Mouse (Mus musculus): ENCODE data around the gene Atad2b.
"Not testable (repeated sequence)": the region's sequence is repeated elsewhere in the genome, so short reads cannot be mapped to it uniquely, and the experiment has no call there.

Atad2b gene

DNA sequence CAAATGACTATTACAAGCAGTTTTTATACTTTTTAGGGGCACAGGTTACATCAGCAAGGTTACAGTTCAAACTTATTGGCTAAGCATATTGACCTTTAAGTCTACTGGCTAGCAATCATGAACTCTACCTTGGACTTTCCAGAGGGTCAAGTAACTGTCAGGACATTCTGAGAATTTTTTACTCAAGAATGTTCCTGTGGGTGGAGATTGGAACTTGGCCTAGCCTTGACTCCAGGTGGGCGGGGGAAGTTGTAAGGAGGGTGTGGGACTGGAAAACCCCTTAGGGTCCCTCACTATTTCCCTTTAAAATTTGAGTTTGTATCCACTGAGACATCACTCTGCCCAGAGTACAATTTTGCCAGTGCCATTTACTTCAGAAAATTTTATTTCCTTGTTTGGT, 6.7 kb upstream of the Atad2b start:
- peak; percentile 92 for DNase-seq (ENCODE audit: low read depth, low spot score)

DNA sequence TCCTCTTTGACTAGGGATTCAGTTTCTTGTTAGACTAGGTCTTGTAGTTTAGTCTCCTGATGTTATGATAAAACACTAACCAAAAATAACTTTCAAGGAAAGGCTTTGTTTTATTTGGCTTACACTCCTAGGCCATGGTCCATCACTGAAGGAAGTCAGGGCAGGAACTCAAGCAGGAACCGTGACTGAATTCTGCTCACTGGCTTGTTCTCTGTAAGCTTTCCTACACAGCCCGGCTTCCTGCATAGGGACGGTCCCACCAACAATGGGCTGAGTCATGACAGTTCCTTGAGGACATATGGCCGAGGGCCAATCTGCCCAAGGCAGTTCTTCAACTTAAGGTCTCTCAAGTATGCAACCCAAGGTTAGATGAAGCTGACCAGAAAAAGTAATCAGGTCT, 5.4 kb upstream of the Atad2b start:
- DNase-seq (ENCODE audit: low read depth, low spot score) = peak; percentile 76

DNA sequence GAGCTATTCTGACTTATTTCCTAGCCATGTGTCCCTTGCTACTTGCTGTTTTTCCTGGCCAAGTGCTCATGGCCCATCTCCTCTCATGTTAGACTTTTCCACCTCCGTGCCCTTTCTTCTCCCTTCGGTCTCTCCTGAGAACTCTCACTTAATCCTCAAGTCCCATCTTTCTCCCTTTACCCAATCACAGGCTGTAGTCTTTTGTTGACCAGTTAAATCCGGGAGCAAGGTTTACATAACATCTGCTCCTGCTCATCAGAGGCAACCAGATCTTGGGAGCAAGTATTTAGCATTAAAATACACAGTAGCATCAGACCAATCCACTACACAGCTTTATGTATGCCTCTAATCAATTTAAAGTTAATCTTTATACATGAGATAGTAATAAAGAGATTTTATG, 2.7 kb upstream of the Atad2b start:
- peak; percentile 85 for DNase-seq (ENCODE audit: low read depth, low spot score)

DNA sequence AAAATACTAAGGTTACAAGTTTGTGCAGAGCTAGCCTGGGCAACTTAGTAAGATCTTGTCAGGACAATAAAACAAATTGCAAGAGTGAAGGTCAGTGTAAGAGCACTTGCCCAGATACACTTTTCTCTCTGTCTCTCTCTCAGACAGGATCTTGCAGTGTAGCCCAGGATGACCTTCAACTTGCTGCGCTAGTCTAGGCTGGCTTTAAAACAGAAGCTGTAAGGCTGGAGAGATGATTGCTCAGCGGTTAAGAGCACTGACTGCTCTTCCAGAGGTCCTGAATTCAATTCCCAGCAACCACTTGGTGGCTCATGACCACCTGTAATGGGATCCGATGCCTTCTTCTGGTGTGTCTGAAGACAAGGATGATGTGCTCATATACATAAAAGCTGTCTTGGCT, 2.2 kb upstream of the Atad2b start:
- peak; percentile 83 for DNase-seq (ENCODE audit: low read depth, low spot score)

DNA sequence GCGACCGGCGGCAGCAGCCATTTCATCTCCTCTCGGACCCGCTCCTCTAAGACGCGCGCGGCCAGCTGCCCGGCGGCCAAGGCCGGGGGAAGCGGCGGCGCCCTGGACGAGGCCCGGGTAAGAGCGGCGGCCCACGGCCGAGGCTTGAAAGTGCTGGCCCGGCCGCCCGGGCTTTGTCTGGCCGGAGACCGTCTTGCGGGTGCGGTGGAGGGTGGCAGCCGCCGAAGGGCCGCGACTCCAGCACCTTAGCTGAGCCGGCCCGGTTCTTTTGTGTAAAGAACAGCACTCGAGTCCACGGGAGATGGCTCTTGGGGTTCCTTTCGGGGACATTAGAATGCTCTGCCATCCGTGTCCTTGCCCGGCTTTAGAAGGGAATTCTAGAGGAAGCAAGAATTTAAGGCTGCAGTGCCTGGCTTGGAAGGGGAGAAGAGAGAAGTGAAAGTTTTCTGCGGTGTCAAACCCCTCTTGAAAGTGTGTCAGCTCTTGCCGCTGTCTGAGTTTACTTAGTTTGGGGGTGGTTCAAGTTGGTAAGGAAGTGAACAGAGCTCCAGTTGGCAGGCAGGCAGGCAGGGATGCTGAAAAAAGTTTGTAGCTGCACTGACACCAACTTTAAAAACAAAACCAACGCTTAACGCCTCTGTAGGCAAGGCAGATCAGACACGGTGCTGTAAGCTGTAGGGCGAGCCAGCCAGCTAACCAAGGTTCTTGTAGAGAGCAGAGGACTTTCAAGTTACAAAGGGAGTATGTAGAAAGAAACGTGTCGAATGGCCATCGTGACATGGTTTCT, 845 bp downstream of the Atad2b start:
- DNase-seq (ENCODE audit: low read depth, low spot score) = peak; percentile 76

DNA sequence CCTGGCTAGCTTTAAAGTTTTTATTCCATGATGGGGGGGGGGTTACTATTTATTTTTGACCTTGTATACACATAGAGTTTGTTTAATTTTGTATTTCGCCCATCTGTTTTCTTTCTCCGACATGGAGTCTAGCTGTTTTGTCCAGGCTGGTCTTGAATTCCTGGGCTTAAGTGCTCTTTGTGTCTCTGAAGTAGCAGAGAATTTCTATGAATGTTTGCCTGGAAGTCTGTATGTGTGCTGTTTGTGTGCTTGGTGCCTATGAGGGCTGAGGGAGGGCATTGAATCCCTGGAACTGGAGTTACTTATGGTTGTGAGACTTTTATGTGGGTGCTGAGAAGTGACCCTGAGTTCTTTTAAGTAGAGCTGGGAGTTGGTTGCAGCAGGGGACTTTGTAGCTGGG, 11.0 kb downstream of the Atad2b start:
- DNase-seq (ENCODE audit: low read depth, low spot score) = no peak

DNA sequence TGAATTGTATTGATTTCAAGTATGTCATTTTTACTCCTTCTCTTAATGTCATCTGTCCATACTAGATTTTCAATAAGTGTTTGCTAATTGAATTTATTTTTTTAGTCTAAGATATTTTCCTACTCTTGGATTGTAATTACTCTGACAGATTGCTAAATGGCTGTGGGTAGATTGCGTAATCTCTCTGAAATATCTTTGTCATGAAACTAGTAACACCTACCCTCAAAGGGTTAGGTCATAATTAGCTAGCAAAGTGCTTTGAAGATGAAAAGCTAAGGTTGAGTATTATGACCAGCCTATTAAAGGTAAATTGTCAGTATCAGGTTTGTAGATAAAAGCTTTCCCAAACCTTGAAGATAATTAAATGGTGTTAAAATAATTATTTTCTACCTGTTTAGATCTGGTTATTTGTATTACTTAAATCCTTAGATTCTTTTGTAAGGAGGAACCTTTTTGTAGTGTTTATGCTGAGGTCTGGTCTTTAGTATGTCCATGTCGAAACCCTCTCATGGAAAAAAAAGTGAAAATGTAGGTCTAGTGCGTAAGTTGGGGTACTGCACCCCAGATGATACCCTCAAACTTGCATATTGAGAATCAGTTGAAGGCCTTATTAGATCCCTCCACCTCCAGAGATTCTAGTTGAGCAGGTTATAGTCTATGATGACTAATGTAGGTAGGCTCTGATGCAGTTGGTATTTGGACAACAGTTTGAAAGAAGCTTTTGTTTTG, 13.8 kb downstream of the Atad2b start:
- no peak for DNase-seq (ENCODE audit: low read depth, low spot score)

DNA sequence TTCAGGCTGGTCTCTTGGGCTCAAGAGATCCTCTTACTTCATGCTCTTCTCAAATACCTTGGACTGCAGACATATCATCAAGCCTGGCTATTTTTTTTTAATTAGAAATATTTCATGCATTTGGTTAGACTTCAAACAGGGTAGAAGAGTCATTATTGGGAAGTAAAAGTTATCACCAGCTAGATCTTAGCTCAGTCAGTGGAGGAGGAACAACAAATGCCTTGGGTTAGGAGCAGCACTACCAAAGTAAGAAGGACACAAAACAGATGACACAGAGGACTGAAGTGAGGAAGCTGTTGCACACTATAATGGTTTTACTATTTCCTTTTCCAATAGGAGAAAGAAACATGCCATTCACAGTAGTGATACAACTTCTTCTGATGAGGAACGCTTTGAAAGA, 35.1 kb downstream of the Atad2b start:
- no peak for DNase-seq (ENCODE audit: low read depth, low spot score)

DNA sequence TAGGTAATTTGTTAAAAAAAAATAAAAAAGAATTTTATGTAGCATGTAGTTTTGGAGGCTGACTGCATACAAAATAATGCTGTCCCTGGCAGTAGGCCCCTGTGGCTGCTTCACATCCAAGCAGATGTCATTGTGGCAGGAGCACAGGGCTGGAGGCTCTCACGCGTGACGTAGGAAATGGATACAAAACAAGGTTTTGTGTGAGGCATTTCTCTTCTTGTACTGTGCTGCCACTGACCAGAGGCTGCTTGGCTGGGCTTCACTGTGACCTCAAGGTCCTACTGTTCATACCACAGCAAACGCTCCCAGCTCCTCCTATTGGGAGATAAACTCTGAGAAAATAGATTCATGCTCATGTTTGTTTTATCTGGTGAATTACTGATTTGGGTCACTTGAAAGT, 36.0 kb downstream of the Atad2b start:
- no peak for DNase-seq (ENCODE audit: low read depth, low spot score)

DNA sequence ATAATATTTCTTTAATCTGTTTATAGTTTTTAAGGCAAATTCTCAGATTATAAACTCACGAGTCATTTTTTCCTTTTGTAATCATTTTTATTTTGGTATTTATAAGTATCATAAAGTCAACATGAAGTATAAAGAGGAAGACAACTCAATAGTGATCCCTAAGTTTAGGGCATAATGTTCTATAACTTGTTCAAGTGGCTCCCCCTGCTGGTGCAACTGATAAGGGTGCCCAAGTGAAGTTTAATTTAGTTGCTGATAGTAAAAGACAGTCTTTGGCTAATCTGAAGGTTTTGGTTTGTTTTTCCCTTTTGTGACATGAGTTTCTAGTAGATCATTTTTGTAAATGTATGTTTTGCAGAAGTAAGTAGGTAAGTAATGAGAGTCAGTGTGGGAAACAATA, 55.8 kb downstream of the Atad2b start:
- DNase-seq (ENCODE audit: low read depth, low spot score) = peak; percentile 64

DNA sequence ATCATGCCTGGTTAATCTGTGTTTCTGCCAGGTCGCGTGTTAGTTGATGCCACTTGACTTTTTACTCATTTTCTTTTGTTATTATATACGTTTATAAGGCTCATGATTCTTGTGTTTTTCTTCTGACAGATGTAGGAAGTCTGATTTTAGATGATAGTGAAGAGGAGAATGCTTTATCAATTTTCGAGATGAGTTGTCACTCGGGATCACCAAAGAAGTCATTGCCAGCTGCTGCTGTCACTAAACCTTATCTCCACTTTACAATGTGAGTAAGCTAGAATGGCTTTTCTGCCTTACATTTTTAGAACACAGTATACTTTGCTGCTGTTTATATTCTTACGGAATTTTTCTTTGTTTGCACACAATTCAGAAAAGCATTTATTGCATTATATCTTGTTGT, 61.2 kb downstream of the Atad2b start:
- DNase-seq (ENCODE audit: low read depth, low spot score) = no peak

DNA sequence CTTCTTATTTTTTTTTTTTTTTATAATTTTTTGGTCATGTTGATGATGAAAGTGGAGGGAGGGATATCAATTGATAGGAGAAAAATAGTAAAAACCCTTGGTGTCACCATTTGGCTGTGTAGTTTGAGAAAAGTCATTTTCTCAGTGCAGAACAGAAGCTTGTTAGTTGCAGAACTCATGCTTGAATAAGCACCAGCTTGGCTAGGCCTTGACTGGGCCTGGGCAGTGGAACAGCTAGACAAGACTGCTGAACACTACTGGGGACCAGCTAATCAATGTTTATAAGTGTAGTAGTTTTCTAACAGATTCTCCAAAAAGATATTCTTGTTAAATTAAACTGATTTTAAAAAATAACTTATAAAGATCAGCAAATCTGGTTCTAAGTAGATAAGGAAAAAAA, 79.8 kb downstream of the Atad2b start:
- DNase-seq (ENCODE audit: low read depth, low spot score) = no peak

DNA sequence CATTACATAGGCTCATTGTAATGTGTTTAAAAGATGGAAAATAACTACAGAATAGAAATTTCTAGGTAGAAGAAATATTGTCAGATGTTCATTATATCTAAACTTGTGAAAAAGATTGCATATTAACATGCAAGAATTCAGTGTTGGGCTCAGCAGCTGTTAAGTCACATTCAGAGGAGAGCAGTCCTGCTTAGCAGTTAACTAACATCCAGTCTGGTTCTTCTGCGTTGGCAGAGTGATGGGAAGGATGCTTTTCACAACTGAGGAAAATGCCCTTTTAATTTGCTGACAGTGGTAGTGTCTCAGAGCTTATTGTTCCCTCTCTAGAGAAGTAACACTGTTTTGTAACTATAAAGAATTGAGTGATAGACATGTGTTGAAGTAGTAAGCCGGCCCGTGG, 88.2 kb downstream of the Atad2b start:
- no peak for DNase-seq (ENCODE audit: low read depth, low spot score)

DNA sequence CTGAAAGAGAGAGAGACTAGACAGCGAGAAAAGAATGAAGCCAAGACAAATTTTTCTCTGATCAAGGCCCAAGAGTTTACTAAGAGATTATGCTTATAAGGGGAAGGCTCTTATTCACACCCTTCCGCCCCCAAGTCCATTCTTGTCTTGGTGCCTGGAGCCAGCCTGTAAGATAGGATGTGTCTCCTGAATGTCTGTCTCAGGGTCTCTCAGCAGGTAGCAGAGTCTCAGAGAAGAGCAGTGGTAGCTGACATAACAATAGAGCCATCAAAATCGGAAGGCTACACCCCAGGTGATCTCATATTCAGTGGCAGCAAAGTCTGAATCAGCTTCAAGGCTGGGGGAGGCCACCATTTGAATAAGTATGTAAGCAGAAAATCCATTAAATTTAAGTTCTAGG, 88.6 kb downstream of the Atad2b start:
- DNase-seq (ENCODE audit: low read depth, low spot score) = peak; percentile 95

DNA sequence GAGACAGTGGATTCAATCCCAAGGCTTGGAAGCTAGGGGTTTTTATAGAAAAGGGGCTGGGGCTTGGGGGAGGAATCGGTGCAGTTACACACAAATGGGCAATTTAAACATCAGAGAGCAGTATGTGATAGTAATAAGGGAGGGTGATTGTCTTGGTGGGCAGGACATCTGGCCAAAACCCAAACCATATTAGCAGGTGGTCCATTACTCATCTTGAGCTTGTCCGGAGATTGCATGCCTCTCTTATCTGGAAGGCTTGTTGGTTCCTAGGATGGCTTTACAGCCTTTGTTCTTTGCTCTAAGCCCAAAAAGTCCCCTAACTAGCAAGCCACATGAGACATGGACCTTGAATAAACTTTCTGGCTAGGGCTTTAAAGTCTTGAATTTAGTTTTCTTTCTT, 91.5 kb downstream of the Atad2b start:
- DNase-seq (ENCODE audit: low read depth, low spot score) = not testable (repeated sequence)

DNA sequence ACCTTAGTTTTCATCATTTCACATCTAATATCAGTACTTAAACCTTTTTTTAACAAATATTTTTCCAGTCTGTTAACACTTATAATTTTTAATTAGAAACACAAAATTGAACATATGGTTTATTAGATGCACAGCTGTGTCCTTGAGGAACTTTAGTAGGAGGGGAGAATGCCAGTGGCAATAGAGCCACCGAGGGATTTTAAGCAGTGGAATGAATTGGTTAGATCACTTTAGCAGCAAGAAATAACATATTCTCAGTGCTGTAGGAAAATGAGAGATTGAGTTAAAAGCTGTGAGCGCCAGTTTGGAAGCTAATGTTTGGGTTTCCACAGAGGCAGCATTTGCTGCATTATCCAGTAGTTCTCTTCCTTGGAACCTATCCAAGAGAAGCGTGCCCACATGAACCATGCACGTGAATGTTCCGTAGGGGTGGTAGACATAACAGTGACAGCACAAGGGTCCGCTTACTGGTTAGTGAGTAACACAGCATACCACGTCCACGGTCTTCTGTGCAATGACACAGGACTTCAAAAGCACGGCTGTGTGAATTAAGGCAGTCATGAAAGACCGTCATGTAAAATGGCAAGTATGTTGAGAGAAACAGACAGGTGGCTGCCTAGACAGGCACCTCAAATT, 108.2 kb downstream of the Atad2b start:
- no peak for DNase-seq (ENCODE audit: low read depth, low spot score)

DNA sequence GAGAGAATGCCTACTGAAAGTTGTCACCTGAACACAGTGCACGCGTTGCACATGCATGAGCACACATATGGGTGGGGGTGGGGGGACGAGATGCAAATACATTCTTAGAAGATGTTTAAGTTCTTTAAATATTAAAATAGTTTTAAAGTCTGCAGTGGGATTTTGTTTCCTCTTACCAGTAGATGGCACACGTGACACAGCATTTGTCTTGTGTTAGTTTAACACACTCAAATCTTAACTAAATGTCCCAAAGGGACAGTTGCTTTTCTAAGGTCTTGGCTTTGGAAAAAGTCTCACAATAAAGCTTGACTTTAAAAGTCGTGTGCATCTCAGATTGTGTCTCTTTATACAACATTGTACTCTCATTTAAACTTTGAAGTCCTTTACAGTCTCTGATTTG, 111.9 kb downstream of the Atad2b start:
- DNase-seq (ENCODE audit: low read depth, low spot score) = no peak

DNA sequence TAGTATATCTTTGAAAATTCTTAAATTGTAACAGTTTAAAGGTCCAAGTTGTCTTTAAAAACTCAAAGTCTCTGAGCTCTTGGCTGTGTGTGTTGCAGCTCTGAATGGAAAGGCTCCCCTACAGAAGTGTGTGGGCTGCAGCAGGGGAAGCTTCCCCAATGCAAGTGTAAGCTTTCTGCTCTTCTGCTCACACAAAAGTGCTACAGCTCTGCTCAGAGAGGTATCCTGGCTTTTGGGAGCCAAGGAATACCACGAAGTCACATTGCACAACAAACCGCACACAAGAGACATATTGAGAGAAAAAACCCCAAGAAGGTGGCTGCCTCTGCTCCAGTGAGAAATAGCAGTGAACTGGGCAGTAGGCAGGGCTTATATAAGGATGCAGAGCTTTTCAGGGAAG, 120.9 kb downstream of the Atad2b start:
- no peak for DNase-seq (ENCODE audit: low read depth, low spot score)

DNA sequence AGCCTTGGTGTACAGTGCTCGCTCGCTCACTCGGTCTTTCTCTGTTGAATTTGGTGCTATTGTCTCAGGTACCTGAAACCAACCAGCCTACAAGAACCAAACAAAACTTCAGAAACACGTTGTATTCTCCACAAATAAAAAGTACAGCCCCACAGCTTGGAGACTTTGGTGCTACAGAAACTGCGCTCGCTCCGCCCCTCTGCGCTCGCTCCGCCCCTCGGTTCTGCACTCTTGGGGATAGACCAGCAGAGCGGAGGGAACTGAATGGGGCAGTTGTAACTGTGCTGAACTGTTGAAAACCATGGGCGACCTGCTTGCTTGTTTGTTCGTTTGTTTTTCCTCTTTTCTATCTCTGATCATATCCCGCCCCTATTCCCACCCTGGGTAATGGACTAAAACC, 127.0 kb downstream of the Atad2b start:
- peak; percentile 57 for DNase-seq (ENCODE audit: low read depth, low spot score)

DNA sequence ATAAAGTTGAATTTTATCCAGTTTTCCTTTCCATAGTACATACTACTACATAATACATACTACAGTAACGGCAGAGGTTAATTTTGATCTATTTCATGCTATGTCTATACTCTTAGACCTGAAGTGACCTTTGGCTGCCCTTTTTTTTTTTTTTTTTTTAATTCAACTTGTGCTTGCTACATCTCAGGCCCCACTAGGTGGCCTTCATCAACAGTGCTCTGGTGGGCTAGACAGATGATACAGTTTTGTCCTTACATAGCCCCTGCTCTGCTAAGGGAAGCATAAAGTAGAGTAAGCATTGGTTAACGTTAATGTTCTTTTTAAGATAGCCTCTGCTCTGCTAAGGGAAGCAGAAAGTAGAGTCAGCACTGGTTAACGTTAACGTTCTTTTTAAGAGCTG, 131.0 kb downstream of the Atad2b start:
- DNase-seq (ENCODE audit: low read depth, low spot score) = no peak

DNA sequence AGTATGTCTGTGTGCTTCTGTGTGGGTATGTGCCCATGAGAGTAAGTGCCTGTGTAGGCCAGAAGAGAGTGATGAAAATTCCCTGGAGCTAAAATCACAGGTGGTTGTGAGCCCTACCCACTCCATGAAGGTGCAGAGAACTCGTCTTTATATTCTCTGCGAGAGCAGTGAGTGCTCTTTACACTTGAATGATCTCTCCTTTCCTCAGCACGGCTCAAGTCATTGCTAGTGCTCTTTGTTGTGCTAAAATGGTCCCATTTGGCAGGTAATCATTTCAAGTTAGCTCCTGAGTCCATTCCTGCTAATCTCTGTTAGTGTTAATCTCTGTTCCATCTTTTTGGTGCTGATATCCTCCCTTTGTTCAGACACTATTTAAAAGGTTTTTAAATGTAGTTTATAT, 150.4 kb downstream of the Atad2b start:
- peak; percentile 77 for DNase-seq (ENCODE audit: low read depth, low spot score)

DNA sequence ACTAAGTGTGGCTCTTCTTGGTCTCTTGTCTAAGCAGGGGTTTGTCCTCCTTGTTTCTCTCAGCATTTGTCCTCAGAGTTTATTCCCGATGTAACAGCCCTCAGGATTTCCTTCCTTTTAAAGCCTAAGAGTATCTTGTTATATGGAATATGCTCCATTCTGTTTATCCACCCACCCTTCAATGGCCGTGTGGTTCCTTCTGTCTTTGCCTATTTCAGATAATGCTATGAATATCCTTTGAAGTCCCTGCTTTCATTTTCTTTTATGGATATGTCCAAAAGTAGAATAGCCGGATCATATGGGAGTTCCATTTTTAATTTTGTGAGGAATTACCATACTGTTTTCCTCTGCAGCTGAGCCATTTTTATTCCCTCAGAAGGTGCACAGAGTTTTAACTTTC, 153.0 kb downstream of the Atad2b start:
- no peak for DNase-seq (ENCODE audit: low read depth, low spot score)

DNA sequence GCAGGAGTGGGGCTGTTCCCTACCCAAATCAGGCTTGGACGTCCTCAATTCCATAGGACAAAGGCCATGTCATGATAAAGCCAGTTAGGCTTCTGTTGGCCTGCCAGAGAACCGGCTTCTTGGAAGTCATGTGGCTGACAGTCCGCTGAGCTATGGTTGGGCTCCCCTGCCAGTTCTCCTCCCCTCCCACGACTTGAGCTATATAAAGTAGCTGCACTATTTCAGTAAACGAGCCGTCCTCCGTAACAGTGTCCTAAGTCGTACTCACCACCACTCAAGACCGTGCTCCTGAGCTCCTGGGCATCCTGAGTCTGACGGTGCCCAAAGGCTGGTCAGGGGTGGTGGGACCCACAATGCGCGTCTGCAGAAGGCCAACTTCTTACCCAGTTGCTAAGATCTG, 156.0 kb downstream of the Atad2b start:
- DNase-seq (ENCODE audit: low read depth, low spot score) = no peak
